8 mouse cellular contexts compared by ENCODE assay signal in the genomic region with DNA sequence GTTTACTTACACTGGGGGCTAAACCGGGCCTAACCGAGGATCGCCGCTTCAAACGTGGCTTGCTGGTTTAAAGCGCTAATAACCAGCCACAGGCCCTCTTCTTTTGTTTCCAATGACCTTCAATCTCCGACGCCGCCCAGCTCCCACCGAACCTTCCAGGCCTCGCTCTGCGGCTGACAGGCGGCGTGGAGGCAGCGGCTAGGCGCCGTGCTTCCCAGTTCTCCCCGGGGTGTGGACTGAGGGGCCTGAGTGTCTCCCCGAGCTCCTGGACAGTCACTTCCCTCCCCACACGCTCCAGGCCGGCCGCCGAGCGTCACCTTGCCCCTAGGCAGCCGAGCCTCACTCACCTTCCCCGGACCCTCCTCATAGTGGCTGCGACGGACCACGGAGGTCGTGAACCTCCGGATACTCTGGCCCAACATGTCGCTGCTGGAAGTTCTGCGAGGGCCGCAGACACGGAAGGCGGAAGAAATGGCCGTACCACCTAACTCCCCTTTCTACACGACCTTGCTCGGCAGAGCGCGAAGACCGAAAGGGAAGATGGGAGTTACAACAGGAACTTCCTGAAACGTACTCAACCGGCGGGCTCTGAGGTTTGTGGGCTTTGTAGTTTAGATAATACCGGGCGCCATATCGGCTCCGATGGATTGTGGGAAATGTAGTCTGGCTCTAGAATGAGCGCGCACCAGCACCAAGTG. TPM values are rescaled to one million over a fixed set of nuclear protein-coding genes. Genes with fewer than 3 reads are reported as not detected.
DNase-seq lines count a peak whose midpoint lies in the region; ATAC-seq lines count a peak whose summit lies in the region.

A gene (minus strand): TSS at position 651 of the 698 bp plus-strand sequence.

- H3K4me2 ChIP-seq in hindbrain, embryonic 11.5 days (replicated peaks; ENCODE audit: low read depth, low read length), result peak within 1 kb of the TSS; percentile 34

- H3K9ac ChIP-seq in hindbrain, embryonic 11.5 days (ENCODE audit: low read depth, low read length), result peak within 1 kb of the TSS; percentile 96

- ATAC-seq in hindbrain, embryonic 11.5 days (ENCODE audit: low FRiP score), result peak; percentile 98

- peaks cover 3% of the 10 kb centered on the region; the same call in 1 of the 2 replicates for H3K36me3 ChIP-seq in hindbrain, embryonic 11.5 days (ENCODE audit: control insufficient read depth, insufficient read depth, low read length)

- WGBS in hindbrain, embryonic 11.5 days, result under 1% methylated on average over 48 of the region's 51 CpGs

- peak; percentile 85 for DNase-seq in Muller cell, postnatal 12 days (ENCODE audit: inconsistent ontology term)
- peak; percentile 90 for DNase-seq in cerebellum, adult 9-11 months
- DNase-seq in frontal cortex, adult 2 months (ENCODE audit: extremely low spot score in 1 of 2, low spot score in 1 of 2), result peak; percentile 91 to 95
- DNase-seq in hindbrain, embryonic 11.5 days (ENCODE audit: low spot score), result peak; percentile 89
- peak; percentile 78 to 86 for DNase-seq in layer of hippocampus, postnatal 10 days (ENCODE audit: low spot score in 2 of 2)
- peak; percentile 89 for DNase-seq in lung, postnatal 10 days
- DNase-seq in ovary, postnatal 36 days (ENCODE audit: low spot score), result peak; percentile 77
- peak; percentile 83 for DNase-seq in thymus, postnatal 25 days

- no peaks in the 10 kb centered on the region for H3K27me3 ChIP-seq in hindbrain, embryonic 11.5 days (ENCODE audit: control insufficient read depth, insufficient read depth, low read length)

- H3K27ac ChIP-seq in hindbrain, embryonic 11.5 days (ENCODE audit: low read depth, low read length), result peak within 1 kb of the TSS; percentile 81

- H3K9me3 ChIP-seq in hindbrain, embryonic 11.5 days (ENCODE audit: control insufficient read depth, low read length), result no peaks in the 10 kb centered on the region

- H3K4me3 ChIP-seq in hindbrain, embryonic 11.5 days (ENCODE audit: low read depth, low read length), result peak within 1 kb of the TSS; percentile 75

- no peaks in the 10 kb centered on the region for H3K4me1 ChIP-seq in hindbrain, embryonic 11.5 days (replicated peaks; ENCODE audit: control insufficient read depth, insufficient read depth, low read length)

RNA-seq across cellular contexts. Expression of the gene that starts here (rescaled TPM):
- polyA plus RNA-seq in frontal cortex, adult 2 months (2012; rRNA removed), result 890 and 1,122 TPM in 2 replicates
- polyA plus RNA-seq in hindbrain, embryonic 11.5 days (2014; fragmentation: Nextera tagmentation; extraction: Ambion mirVana), result 569 and 617 TPM in 2 replicates
- 100 to 1,000 TPM; 358 to 403 TPM for total RNA-seq in layer of hippocampus, postnatal 10 days (2021)

Comparison
In these comparisons a context has a peak if more than half of its experiments do, and no peak if none do; other contexts are left out.
1. Peak in every context shown above with its lines: DNase-seq, ATAC-seq, H3K4me3 ChIP-seq and H3K27ac ChIP-seq.